Mouse (Mus musculus): Measurements from ENCODE around the gene Cxcr4. TPM values are rescaled to one million over a fixed set of nuclear protein-coding genes. Genes with fewer than 3 reads are reported as not detected.

Cxcr4 gene
- total and polyA plus RNA-seq, 2 experiments from 2014 or later: 1.0 to 15.7 TPM

DNA sequence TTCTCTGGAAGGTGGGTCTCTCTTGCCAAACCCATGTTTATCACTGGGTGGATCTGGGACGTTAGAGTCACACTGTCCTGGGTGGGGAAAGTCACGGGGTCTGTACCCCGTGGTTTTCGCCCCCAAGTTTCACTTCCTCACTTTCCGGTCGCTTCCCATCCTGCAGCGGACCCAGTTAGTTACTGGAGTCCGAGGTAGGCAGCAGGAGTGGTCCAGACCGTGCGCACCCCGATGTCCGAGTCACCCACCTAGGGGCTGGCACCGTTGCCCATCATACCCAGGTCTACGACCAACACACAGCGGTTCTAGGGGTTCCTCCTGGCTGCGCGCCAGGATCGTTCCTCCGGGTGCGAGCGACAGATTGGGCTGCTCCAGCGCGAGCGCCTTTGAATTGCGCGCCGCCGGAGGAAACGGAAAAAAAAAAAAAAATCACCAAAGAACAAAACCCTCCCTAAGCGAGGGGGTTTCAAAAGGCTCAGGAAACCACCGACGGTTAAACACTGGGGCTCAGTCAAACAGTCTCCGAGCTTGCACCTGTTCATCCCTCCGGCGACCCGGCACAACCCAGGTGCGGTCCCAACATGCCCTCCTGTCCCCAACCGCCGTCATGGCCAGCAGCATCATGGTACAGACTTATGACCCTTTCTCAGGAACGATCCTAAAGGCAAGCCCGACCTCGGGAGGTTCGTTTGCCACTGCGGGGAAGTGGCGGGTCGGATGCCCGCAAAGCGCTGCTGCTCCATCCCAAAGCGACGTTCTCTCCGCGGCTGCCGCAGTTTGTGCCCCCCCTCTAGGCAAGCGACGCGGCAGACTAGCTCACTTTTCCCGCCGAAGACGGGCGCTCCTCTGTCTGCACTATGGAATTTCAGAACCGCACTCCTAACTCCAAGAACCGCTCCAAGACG is 1.0 kb downstream of the Cxcr4 start:
- Histone ChIP-seq H3K4me2 (ENCODE audit: low read depth, low read length) (peak overlapping the region; percentile 66), H3K36me3 (replicated peaks; ENCODE audit: control insufficient read depth, insufficient read depth, low read length) (0 out of 2 replicates have a peak, but pooled peaks cover 3% of the 10 kb centered on the region), H3K4me3 (ENCODE audit: low read depth, low read length) (peak overlapping the region; percentile 56), H3K27me3 (ENCODE audit: control insufficient read depth, insufficient read depth, low read length) (peaks cover 39% of the 10 kb centered on the region), H3K9ac (replicated peaks; ENCODE audit: low read depth, low read length) (peak overlapping the region; percentile 34), H3K27ac (ENCODE audit: low read depth) (peak overlapping the region; percentile 31; the same call in 1 of the 2 replicates), H3K9me3 (replicated peaks; ENCODE audit: control insufficient read depth, low read length) (no peaks in the 10 kb centered on the region), H3K4me1 (ENCODE audit: control insufficient read depth, insufficient read depth) (peaks cover 17% of the 10 kb centered on the region)
- ATAC-seq (ENCODE audit: insufficient read depth, low read depth): no peak
- TF ChIP-seq EP300 (IDR thresholded peaks at IDR 0.05; ENCODE audit: low read depth) (no peak), CTCF (IDR thresholded peaks at IDR 0.05; ENCODE audit: low read depth) (no peak)
- WGBS: under 1% methylated on average over 63 of the region's 63 CpGs
- DNase-seq (ENCODE audit: low spot score): no peak

DNA sequence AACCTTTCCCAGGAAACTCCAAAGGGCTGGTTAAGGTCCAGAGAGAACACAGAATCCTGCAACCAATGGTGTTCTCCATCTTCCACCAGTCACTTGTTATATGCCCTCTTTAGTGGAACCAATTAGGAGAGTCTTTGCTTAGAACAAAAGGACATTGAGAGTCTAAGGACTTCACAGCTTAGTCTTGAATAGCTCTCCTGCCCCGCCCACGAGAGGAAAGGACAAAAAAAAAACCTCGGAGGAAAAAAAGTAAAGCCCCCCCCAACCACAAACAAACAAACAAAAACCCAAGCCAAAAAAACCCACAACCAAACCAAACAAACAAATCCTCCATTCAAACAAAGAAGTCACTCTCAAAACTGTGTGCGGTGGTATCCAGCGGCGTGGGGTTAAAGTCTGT is 2.1 kb downstream of the Cxcr4 start:
- no peak for TF ChIP-seq CTCF (IDR thresholded peaks at IDR 0.05; ENCODE audit: low read depth)
- TF ChIP-seq EP300 (IDR thresholded peaks at IDR 0.05; ENCODE audit: low read depth): no peak
- Histone ChIP-seq H3K27me3 (ENCODE audit: control insufficient read depth, insufficient read depth, low read length) (peaks cover 36% of the 10 kb centered on the region), H3K9ac (replicated peaks; ENCODE audit: low read depth, low read length) (no peak overlapping the region), H3K9me3 (replicated peaks; ENCODE audit: control insufficient read depth, low read length) (no peaks in the 10 kb centered on the region), H3K4me3 (ENCODE audit: low read depth, low read length) (peak overlapping the region; percentile 56; the same call in 1 of the 2 replicates), H3K4me1 (ENCODE audit: control insufficient read depth, insufficient read depth) (peaks cover 17% of the 10 kb centered on the region), H3K27ac (ENCODE audit: low read depth) (no peak overlapping the region), H3K4me2 (ENCODE audit: low read depth, low read length) (peak overlapping the region; percentile 66; the same call in 1 of the 2 replicates), H3K36me3 (replicated peaks; ENCODE audit: control insufficient read depth, insufficient read depth, low read length) (0 out of 2 replicates have a peak, but pooled peaks cover 3% of the 10 kb centered on the region)
- ATAC-seq (ENCODE audit: insufficient read depth, low read depth): no peak
- DNase-seq (ENCODE audit: low spot score): no peak
- WGBS: 13% methylated on average over 6 of the region's 6 CpGs

DNA sequence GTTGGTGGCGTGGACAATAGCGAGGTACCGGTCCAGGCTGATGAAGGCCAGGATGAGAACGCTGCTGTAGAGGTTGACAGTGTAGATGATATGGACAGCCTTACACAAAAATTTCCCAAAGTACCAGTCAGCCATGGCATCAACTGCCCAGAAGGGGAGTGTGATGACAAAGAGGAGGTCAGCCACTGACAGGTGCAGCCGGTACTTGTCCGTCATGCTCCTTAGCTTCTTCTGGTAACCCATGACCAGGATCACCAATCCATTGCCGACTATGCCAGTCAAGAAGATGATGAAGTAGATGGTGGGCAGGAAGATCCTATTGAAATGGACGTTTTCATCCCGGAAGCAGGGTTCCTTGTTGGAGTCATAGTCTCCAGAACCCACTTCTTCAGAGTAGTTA is 2.6 kb downstream of the Cxcr4 start:
- WGBS: 90% methylated on average over 9 of the region's 9 CpGs
- TF ChIP-seq EP300 (IDR thresholded peaks at IDR 0.05; ENCODE audit: low read depth) (no peak), CTCF (IDR thresholded peaks at IDR 0.05; ENCODE audit: low read depth) (no peak)
- H3K9ac ChIP-seq (replicated peaks; ENCODE audit: low read depth, low read length): no peak overlapping the region
- ATAC-seq (ENCODE audit: insufficient read depth, low read depth) (no peak), DNase-seq (ENCODE audit: low spot score) (no peak)
- no peaks in the 10 kb centered on the region for H3K9me3 ChIP-seq (replicated peaks; ENCODE audit: control insufficient read depth, low read length)
- peaks cover 33% of the 10 kb centered on the region for H3K27me3 ChIP-seq (ENCODE audit: control insufficient read depth, insufficient read depth, low read length)
- H3K27ac ChIP-seq (ENCODE audit: low read depth): no peak overlapping the region
- peak overlapping the region; percentile 66; the same call in 1 of the 2 replicates for H3K4me2 ChIP-seq (ENCODE audit: low read depth, low read length)
- H3K4me1 ChIP-seq (ENCODE audit: control insufficient read depth, insufficient read depth): peaks cover 17% of the 10 kb centered on the region
- H3K4me3 ChIP-seq (ENCODE audit: low read depth, low read length): peak overlapping the region; percentile 56; the same call in 1 of the 2 replicates
- 0 out of 2 replicates have a peak, but pooled peaks cover 3% of the 10 kb centered on the region for H3K36me3 ChIP-seq (replicated peaks; ENCODE audit: control insufficient read depth, insufficient read depth, low read length)

DNA sequence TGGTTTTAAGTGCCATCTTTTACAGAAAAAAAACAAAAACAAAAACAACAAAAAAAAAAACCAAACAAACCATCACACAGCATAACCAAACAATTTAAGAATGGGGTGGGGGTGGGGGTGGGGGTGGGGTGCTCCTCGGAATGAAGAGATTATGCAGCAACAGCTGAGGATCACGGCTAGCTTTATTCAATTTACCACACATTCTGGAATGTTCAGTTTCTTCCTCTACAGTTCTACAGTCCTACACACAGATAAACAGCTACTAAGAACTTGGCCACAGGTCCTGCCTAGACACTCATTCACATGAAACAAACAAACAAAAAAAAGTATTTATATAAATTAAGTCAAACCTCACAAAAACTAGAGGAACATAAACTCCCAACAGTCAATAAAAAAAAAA is 3.8 kb downstream of the Cxcr4 start:
- Histone ChIP-seq H3K4me1 (ENCODE audit: control insufficient read depth, insufficient read depth) (peaks cover 17% of the 10 kb centered on the region), H3K27me3 (ENCODE audit: control insufficient read depth, insufficient read depth, low read length) (peaks cover 23% of the 10 kb centered on the region), H3K4me2 (ENCODE audit: low read depth, low read length) (no peak overlapping the region), H3K4me3 (ENCODE audit: low read depth, low read length) (no peak overlapping the region), H3K36me3 (replicated peaks; ENCODE audit: control insufficient read depth, insufficient read depth, low read length) (0 out of 2 replicates have a peak, but pooled peaks cover 3% of the 10 kb centered on the region), H3K9ac (replicated peaks; ENCODE audit: low read depth, low read length) (no peak overlapping the region), H3K27ac (ENCODE audit: low read depth) (no peak overlapping the region), H3K9me3 (replicated peaks; ENCODE audit: control insufficient read depth, low read length) (no peaks in the 10 kb centered on the region)
- 63% methylated on average over 2 of the region's 2 CpGs for WGBS
- TF ChIP-seq EP300 (IDR thresholded peaks at IDR 0.05; ENCODE audit: low read depth) (no peak), CTCF (IDR thresholded peaks at IDR 0.05; ENCODE audit: low read depth) (no peak)
- no peak for DNase-seq (ENCODE audit: low spot score)
- no peak for ATAC-seq (ENCODE audit: insufficient read depth, low read depth)

DNA sequence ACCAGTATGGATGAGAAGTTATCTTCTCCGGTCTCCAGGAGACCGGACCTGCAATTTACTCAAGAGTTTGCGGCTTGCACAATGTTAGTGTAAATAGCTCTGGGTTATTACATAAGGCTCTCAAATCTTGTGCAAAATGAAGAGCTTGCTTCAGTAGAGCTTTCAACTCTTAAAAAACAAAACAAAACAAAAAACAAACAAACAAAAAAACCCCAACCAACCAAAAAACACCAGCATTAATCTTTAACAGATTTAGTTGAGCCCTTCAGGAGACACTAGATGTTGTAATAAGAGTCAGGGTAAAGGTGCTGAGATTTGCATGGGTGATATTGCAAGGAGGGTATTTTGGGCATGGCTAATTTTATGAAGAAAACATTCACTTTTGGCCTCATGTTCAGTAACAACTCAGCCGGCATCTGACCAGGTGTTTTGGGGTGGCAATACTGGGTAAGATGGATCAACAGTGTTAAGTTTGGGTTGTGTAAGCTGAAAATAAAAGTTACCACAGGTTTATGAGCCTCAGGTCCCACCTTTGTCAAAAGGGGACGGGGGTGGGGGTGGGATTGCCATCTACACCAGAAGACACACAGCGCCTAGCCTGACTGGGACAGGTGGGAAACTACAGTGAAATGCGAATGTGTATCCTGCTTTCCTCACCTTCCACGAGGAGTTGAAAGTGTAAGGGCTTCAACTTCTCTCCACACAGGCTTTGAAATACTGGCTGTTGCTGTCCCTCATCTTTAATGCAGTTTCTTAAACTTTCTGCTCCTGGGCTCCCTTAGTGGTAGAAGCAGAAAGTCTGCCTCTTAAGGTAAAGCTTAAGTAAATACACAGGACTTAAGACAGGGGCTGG is 4.9 kb downstream of the Cxcr4 start:
- Histone ChIP-seq H3K4me3 (ENCODE audit: low read depth, low read length) (no peak overlapping the region), H3K27ac (ENCODE audit: low read depth) (no peak overlapping the region), H3K4me1 (ENCODE audit: control insufficient read depth, insufficient read depth) (peaks cover 9% of the 10 kb centered on the region; the same call in 1 of the 2 replicates), H3K27me3 (ENCODE audit: control insufficient read depth, insufficient read depth, low read length) (peaks cover 19% of the 10 kb centered on the region), H3K9ac (replicated peaks; ENCODE audit: low read depth, low read length) (no peak overlapping the region), H3K9me3 (replicated peaks; ENCODE audit: control insufficient read depth, low read length) (no peaks in the 10 kb centered on the region), H3K4me2 (ENCODE audit: low read depth, low read length) (no peak overlapping the region), H3K36me3 (replicated peaks; ENCODE audit: control insufficient read depth, insufficient read depth, low read length) (0 out of 2 replicates have a peak, but pooled peaks cover 3% of the 10 kb centered on the region)
- ATAC-seq (ENCODE audit: insufficient read depth, low read depth) (no peak), DNase-seq (ENCODE audit: low spot score) (no peak)
- WGBS: 74% methylated on average over 8 of the region's 8 CpGs
- no peak for TF ChIP-seq EP300 (IDR thresholded peaks at IDR 0.05; ENCODE audit: low read depth)
- TF ChIP-seq CTCF (IDR thresholded peaks at IDR 0.05; ENCODE audit: low read depth): no peak

Data from heart, postnatal 0 days (tissue).